Comparison of ENCODE assay signal across 8 mouse cellular contexts in the genomic region with DNA sequence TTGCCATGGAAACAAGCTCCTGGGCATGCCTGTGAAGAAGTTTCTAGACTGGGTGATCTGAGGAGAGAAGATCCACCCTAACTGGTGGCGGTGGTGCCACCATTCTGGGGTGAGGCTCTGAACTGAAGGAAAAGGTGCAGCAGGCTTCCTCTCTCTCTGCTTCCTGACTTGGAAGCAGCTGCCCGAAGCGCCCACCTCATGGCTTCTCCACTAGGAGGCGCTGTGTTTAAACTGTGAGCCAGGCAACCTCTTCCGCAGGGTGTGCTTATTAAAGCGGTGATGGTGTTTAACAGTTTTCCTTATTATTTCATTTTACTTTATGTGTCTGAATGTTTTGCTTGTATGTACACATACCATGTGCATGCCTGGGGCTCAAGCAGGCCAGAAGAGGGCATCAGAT.
DNase-seq lines count a peak whose midpoint lies in the region; ATAC-seq lines count a peak whose summit lies in the region.

No protein-coding gene starts in this region.

- no peak for ATAC-seq in erythroblast, adult 5-6 weeks (replicated peaks; ENCODE audit: low FRiP score, poor library complexity, severe bottlenecking)

- DNase-seq in adrenal gland, postnatal 36 days: peak; percentile 9 to 21
- no peak for DNase-seq in adrenal gland, adult 8-10 months
- DNase-seq in layer of hippocampus, postnatal 10 days (ENCODE audit: low spot score in 2 of 2): peak; percentile 50 to 57
- DNase-seq in layer of hippocampus, adult 9-10 months (ENCODE audit: low spot score): no peak
- DNase-seq in A20 (ENCODE audit: low read depth, low spot score): peak; percentile 62
- DNase-seq in embryo, embryonic 11 days: peak; percentile 61
- no peak for DNase-seq in spleen, adult 18-20 months

Comparison
In these comparisons a context has a peak if more than half of its experiments do, and no peak if none do; other contexts are left out.
1. DNase-seq: peak in adrenal gland, postnatal 36 days (2 of 2), layer of hippocampus, postnatal 10 days (2 of 2), A20 (single experiment) and embryo, embryonic 11 days (single experiment); none in adrenal gland, adult 8-10 months (single experiment), layer of hippocampus, adult 9-10 months (single experiment) and spleen, adult 18-20 months (0 of 2).